Mouse (Mus musculus) stomach, embryonic 15.5 days (tissue): ENCODE results near the gene Zswim8. TPM values are rescaled to one million over a fixed set of nuclear protein-coding genes. Genes with fewer than 3 reads are reported as not detected.
A peak's percentile ranks its signal among the peaks of the same experiment; 100 is the strongest.

Experiments used
- ATAC-seq: fragments of 200-750 bp; cut with Nextera tagmentation; 2 replicates; pipeline ENCODE4 v1.8.0; 2017; ENCODE audit warnings: low read depth, moderate number of reproducible peaks, moderate TSS enrichment; ENCODE audit not compliant: insufficient read depth, low FRiP score
- H3K27ac ChIP-seq: fragments of 300-500 bp; sonication (generic); 2 replicates; pipeline ENCODE4 v1.5.1; 2015; ENCODE audit warnings: mild to moderate bottlenecking, inconsistent platforms
- H3K27me3 ChIP-seq: fragments of 300-500 bp; sonication (generic); replicated peaks from 2 replicates; pipeline ENCODE4 v1.6.1; 2015; ENCODE audit warnings: inconsistent platforms
- H3K36me3 ChIP-seq: fragments of 300-500 bp; sonication (generic); 2 replicates; pipeline ENCODE4 v1.6.1; 2015; ENCODE audit warnings: inconsistent platforms
- H3K4me1 ChIP-seq: fragments of 300-500 bp; sonication (generic); 2 replicates; pipeline ENCODE4 v1.6.1; 2015; ENCODE audit warnings: inconsistent platforms
- H3K4me2 ChIP-seq: fragments of 300-500 bp; sonication (generic); 2 replicates; pipeline ENCODE4 v1.6.1; 2015; ENCODE audit warnings: mild to moderate bottlenecking, inconsistent platforms
- H3K4me3 ChIP-seq: fragments of 300-500 bp; sonication (generic); replicated peaks from 2 replicates; pipeline ENCODE4 v1.5.1; 2015; ENCODE audit warnings: inconsistent platforms
- H3K9ac ChIP-seq: fragments of 300-500 bp; sonication (generic); 2 replicates; pipeline ENCODE4 v1.6.1; 2015; ENCODE audit warnings: inconsistent platforms
- H3K9me3 ChIP-seq: fragments of 300-500 bp; sonication (generic); 2 replicates; pipeline ENCODE4 v1.6.1; 2016; ENCODE audit warnings: inconsistent platforms
- WGBS: fragments of 180-500 bp; shearing (Covaris S2); methylation state at CpG from one replicate; pipeline ENCODE4 v1.1.7; 2015; 5-methylcytosine and 5-hydroxymethylcytosine counted together
- polyA plus RNA-seq: library from polyadenylated mRNA; unstranded; fragments of >200 nt; fragmentation: Nextera tagmentation; extraction: Ambion mirVana; gene quantifications from 2 replicates; pipeline ENCODE4 v1.2.1, GENCODE M21; 2015

Zswim8 gene
- polyA plus RNA-seq, 1 experiment from 2014 or later, result 27.3 TPM

GRCm38 (mm10) chr14:20718443-20718842, 11.1 kb downstream of the Zswim8 start:
- peaks cover 82% of the 10 kb centered on the region for H3K36me3 ChIP-seq
- H3K4me2 ChIP-seq, result no peak overlapping the region
- no peak overlapping the region for H3K27ac ChIP-seq
- peaks cover 4% of the 10 kb centered on the region for H3K4me1 ChIP-seq
- H3K9ac ChIP-seq, result no peak overlapping the region
- no peak for ATAC-seq
- H3K9me3 ChIP-seq, result no peaks in the 10 kb centered on the region
- no peak overlapping the region for H3K4me3 ChIP-seq
- H3K27me3 ChIP-seq, result no peaks in the 10 kb centered on the region
- 88% methylated on average over 10 of the region's 10 CpGs for WGBS

- Histone ChIP-seq H3K4me1 (no peaks in the 10 kb centered on the region; the same call in 1 of the 2 replicates), H3K4me3 (no peak overlapping the region), H3K4me2 (no peak overlapping the region), H3K36me3 (peaks cover 80% of the 10 kb centered on the region), H3K27ac (no peak overlapping the region), H3K9me3 (no peaks in the 10 kb centered on the region), H3K27me3 (no peaks in the 10 kb centered on the region), H3K9ac (no peak overlapping the region)
- 91% methylated on average over 12 of the region's 12 CpGs for WGBS
- no peak for ATAC-seq
Measured at GRCm38 (mm10) chr14:20719767-20720166, 12.4 kb downstream of the Zswim8 start.

GRCm38 (mm10) chr14:20721371-20721770, 14.0 kb downstream of the Zswim8 start:
- no peak overlapping the region for H3K4me2 ChIP-seq
- WGBS, result 91% methylated on average over 4 of the region's 4 CpGs
- no peak overlapping the region for H3K4me3 ChIP-seq
- H3K9ac ChIP-seq, result no peak overlapping the region
- H3K36me3 ChIP-seq, result peaks cover 76% of the 10 kb centered on the region
- ATAC-seq, result no peak; the same call in 1 of the 2 replicates
- H3K9me3 ChIP-seq, result no peaks in the 10 kb centered on the region
- no peak overlapping the region for H3K27ac ChIP-seq
- H3K4me1 ChIP-seq, result no peaks in the 10 kb centered on the region
- H3K27me3 ChIP-seq, result no peaks in the 10 kb centered on the region

- Histone ChIP-seq H3K27me3 (no peaks in the 10 kb centered on the region), H3K36me3 (peaks cover 75% of the 10 kb centered on the region), H3K27ac (no peak overlapping the region), H3K4me3 (no peak overlapping the region), H3K4me2 (no peak overlapping the region), H3K4me1 (no peaks in the 10 kb centered on the region), H3K9me3 (no peaks in the 10 kb centered on the region), H3K9ac (no peak overlapping the region)
- no peak for ATAC-seq
- 84% methylated on average over 12 of the region's 12 CpGs for WGBS
Measured at GRCm38 (mm10) chr14:20723006-20723405, 15.7 kb downstream of the Zswim8 start.

GRCm38 (mm10) chr14:20724043-20724442, 16.7 kb downstream of the Zswim8 start:
- Histone ChIP-seq H3K27me3 (no peaks in the 10 kb centered on the region), H3K4me1 (no peaks in the 10 kb centered on the region), H3K4me2 (no peak overlapping the region), H3K27ac (no peak overlapping the region), H3K4me3 (no peak overlapping the region), H3K36me3 (peaks cover 72% of the 10 kb centered on the region), H3K9me3 (no peaks in the 10 kb centered on the region), H3K9ac (no peak overlapping the region)
- ATAC-seq, result no peak
- 22% methylated on average over 5 of the region's 5 CpGs for WGBS

GRCm38 (mm10) chr14:20725660-20726339, 18.4 kb downstream of the Zswim8 start:
- H3K9me3 ChIP-seq, result no peaks in the 10 kb centered on the region
- no peaks in the 10 kb centered on the region for H3K27me3 ChIP-seq
- WGBS, result 63% methylated on average over 6 of the region's 6 CpGs
- H3K4me3 ChIP-seq, result no peak overlapping the region
- no peak overlapping the region for H3K4me2 ChIP-seq
- no peak overlapping the region for H3K9ac ChIP-seq
- peak overlapping the region; percentile 48; the same call in 1 of the 2 replicates for H3K27ac ChIP-seq
- no peaks in the 10 kb centered on the region for H3K4me1 ChIP-seq
- H3K36me3 ChIP-seq, result peaks cover 75% of the 10 kb centered on the region
- ATAC-seq, result no peak

GRCm38 (mm10) chr14:20729871-20730270, 22.5 kb downstream of the Zswim8 start:
- no peak overlapping the region for H3K9ac ChIP-seq
- no peak for ATAC-seq
- 93% methylated on average over 9 of the region's 9 CpGs for WGBS
- H3K4me2 ChIP-seq, result no peak overlapping the region
- no peak overlapping the region for H3K27ac ChIP-seq
- H3K9me3 ChIP-seq, result no peaks in the 10 kb centered on the region
- peaks cover under 1% of the 10 kb centered on the region; the same call in 1 of the 2 replicates for H3K4me1 ChIP-seq
- H3K27me3 ChIP-seq, result no peaks in the 10 kb centered on the region
- H3K36me3 ChIP-seq, result peaks cover 41% of the 10 kb centered on the region
- no peak overlapping the region for H3K4me3 ChIP-seq

GRCm38 (mm10) chr14:20730853-20731602, 23.7 kb downstream of the Zswim8 start:
- no peak overlapping the region for H3K4me3 ChIP-seq
- H3K9me3 ChIP-seq, result no peaks in the 10 kb centered on the region
- peaks cover 36% of the 10 kb centered on the region for H3K36me3 ChIP-seq
- H3K27ac ChIP-seq, result no peak overlapping the region
- no peak for ATAC-seq
- H3K9ac ChIP-seq, result no peak overlapping the region
- WGBS, result 81% methylated on average over 9 of the region's 9 CpGs
- peaks cover 5% of the 10 kb centered on the region for H3K4me1 ChIP-seq
- no peak overlapping the region for H3K4me2 ChIP-seq
- no peaks in the 10 kb centered on the region for H3K27me3 ChIP-seq

- Histone ChIP-seq H3K36me3 (peaks cover 29% of the 10 kb centered on the region), H3K27me3 (no peaks in the 10 kb centered on the region), H3K27ac (peak overlapping the region; percentile 93; the same call in 1 of the 2 replicates), H3K9ac (peak overlapping the region; percentile 88), H3K4me3 (peak overlapping the region; percentile 86), H3K9me3 (no peaks in the 10 kb centered on the region), H3K4me2 (peak overlapping the region; percentile 85), H3K4me1 (peaks cover 5% of the 10 kb centered on the region)
- no peak for ATAC-seq
- WGBS, result 36% methylated on average over 12 of the region's 12 CpGs
Measured at GRCm38 (mm10) chr14:20733041-20733951, 25.9 kb downstream of the Zswim8 start.

GRCm38 (mm10) chr14:20733952-20734774, 26.8 kb downstream of the Zswim8 start, which contains the start of gene Ndst2:
TSS of gene Ndst2 (minus strand) at chr14:20734562.
- Histone ChIP-seq H3K27me3 (no peaks in the 10 kb centered on the region), H3K4me3 (peak within 1 kb of the TSS; percentile 86), H3K36me3 (peaks cover 29% of the 10 kb centered on the region), H3K9me3 (no peaks in the 10 kb centered on the region), H3K4me2 (peak within 1 kb of the TSS; percentile 85), H3K9ac (peak within 1 kb of the TSS; percentile 88), H3K4me1 (peaks cover 5% of the 10 kb centered on the region), H3K27ac (peak within 1 kb of the TSS; percentile 93)
- peak; percentile 98 for ATAC-seq
- WGBS, result under 1% methylated on average over 77 of the region's 81 CpGs

GRCm38 (mm10) chr14:20735052-20735451, 27.7 kb downstream of the Zswim8 start:
- no peaks in the 10 kb centered on the region for H3K27me3 ChIP-seq
- peak overlapping the region; percentile 68; the same call in 1 of the 2 replicates for H3K27ac ChIP-seq
- ATAC-seq, result no peak
- 57% methylated on average over 2 of the region's 2 CpGs for WGBS
- H3K36me3 ChIP-seq, result peaks cover 24% of the 10 kb centered on the region
- H3K9me3 ChIP-seq, result no peaks in the 10 kb centered on the region
- peaks cover 5% of the 10 kb centered on the region for H3K4me1 ChIP-seq
- H3K9ac ChIP-seq, result no peak overlapping the region; the same call in 1 of the 2 replicates
- H3K4me3 ChIP-seq, result no peak overlapping the region
- H3K4me2 ChIP-seq, result no peak overlapping the region
